Mouse (Mus musculus) liver, postnatal 0 days (tissue): ENCODE measurements at regions not wholly inside any gene's neighbourhood (a gene's known extent, or its start where the extent isn't known, plus 50 kb on each side); places are given as distances from the start of the nearest gene placed in this dataset.

Experiments
- CTCF ChIP-seq: sonication (generic); IDR thresholded peaks from 2 replicates; pipeline ENCODE4 v1.5.1; 2016; ENCODE audit warnings: antibody characterized with exemption, low read depth
- EP300 ChIP-seq: IDR thresholded peaks from 2 replicates; pipeline ENCODE4 v1.6.1; 2016; ENCODE audit warnings: antibody characterized with exemption, low read depth, mild to moderate bottlenecking

DNA sequence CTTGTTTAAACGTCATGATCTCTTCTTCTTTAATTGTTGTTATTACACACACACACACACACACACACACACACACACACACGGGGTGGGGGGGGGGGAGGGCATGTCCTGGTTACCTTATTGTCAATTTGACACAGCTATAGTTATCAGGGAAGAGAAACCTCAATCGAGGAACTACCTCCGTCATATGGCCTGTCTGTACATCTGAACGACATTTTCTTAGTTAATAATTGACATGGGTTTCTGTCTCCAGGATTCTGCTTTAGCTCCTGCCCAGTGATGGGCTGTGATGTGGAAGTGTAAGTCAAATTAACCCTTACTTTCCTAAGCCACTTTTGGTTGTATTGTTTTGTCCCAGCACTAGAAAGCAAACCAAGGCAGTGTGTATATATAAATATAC lies 220.0 kb upstream of the Dkk2 start:
- TF ChIP-seq CTCF (no peak), EP300 (no peak)
